Mouse (Mus musculus): ENCODE data around the gene Cd300a.

DNA sequence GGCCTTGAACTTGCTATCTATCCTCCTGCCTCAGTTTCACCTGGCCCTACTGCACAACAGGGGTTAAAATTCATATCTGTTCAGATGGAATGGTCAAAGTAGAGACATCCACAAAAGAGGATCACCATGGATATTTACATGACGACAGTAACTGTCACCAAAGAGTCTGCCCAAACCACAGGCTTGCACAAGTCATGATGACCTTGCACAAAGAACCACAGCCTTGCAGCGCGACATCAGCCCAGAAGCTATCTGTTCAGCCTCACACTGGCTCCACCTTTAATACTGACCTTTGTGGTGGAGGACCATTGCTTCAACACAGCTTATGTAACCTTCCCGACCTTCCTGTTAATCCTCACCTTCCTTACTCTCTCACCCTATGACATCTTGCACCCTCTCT lies 17.7 kb downstream of the Cd300a start:
- TF ChIP-seq CTCF (IDR thresholded peaks at IDR 0.05; ENCODE audit: extremely low read depth, insufficient read depth, low read length), result no peak
- no peak for TF ChIP-seq POLR2A (IDR thresholded peaks at IDR 0.05; ENCODE audit: extremely low read depth, insufficient read depth, low read length)
